Mouse (Mus musculus) kidney, postnatal 4 days (tissue): Measurements from ENCODE around the gene Arl3.

Experiments
- DNase-seq, 2 experiments: peaks; one replicate each; pipeline ENCODE4 v3.0.0; 2021; ENCODE audit warnings: mixed read lengths in 2 of 2

Gene Arl3

GRCm38 (mm10) chr19:46572951-46573937 is at the start of gene Arl3, which contains the start of gene Sfxn2:
TSS of gene Arl3 (minus strand) at chr19:46573198.
TSS of gene Sfxn2 (plus strand) at chr19:46573365.
- peak; percentile 95 to 98 for DNase-seq

- no peak for DNase-seq
Measured at GRCm38 (mm10) chr19:46622659-46623193, 49.7 kb upstream of the Arl3 start.

- no peak for DNase-seq
Measured at GRCm38 (mm10) chr19:46621236-46622183, 48.5 kb upstream of the Arl3 start.

GRCm38 (mm10) chr19:46620016-46620808 is 47.2 kb upstream of the Arl3 start:
- no peak for DNase-seq

GRCm38 (mm10) chr19:46619518-46619917 is 46.5 kb upstream of the Arl3 start:
- no peak for DNase-seq

- DNase-seq, result peak; percentile 32 to 50
Measured at GRCm38 (mm10) chr19:46619001-46619400, 46.0 kb upstream of the Arl3 start.

- no peak for DNase-seq
Measured at GRCm38 (mm10) chr19:46618322-46618721, 45.3 kb upstream of the Arl3 start.

- DNase-seq, result no peak
Measured at GRCm38 (mm10) chr19:46617361-46617760, 44.4 kb upstream of the Arl3 start.

GRCm38 (mm10) chr19:46616378-46616777 is 43.4 kb upstream of the Arl3 start:
- DNase-seq, result no peak

GRCm38 (mm10) chr19:46608158-46608557 is 35.2 kb upstream of the Arl3 start:
- no peak for DNase-seq

- peak; percentile 41 to 62 for DNase-seq
Measured at GRCm38 (mm10) chr19:46607424-46607823, 34.4 kb upstream of the Arl3 start.

GRCm38 (mm10) chr19:46606718-46607117 is 33.7 kb upstream of the Arl3 start:
- no peak for DNase-seq

GRCm38 (mm10) chr19:46602406-46602805 is 29.4 kb upstream of the Arl3 start:
- no peak for DNase-seq

GRCm38 (mm10) chr19:46601491-46601890 is 28.5 kb upstream of the Arl3 start:
- peak in 1 of 2 experiments; percentile 29 for DNase-seq

GRCm38 (mm10) chr19:46600371-46600770 is 27.4 kb upstream of the Arl3 start:
- DNase-seq, result no peak

GRCm38 (mm10) chr19:46599375-46600256 is 26.6 kb upstream of the Arl3 start:
- DNase-seq, result peak; percentile 37 to 49

GRCm38 (mm10) chr19:46598720-46599252 is 25.8 kb upstream of the Arl3 start, which contains the start of gene Wbp1l:
TSS of gene Wbp1l (plus strand) at chr19:46599084.
- DNase-seq, result peak; percentile 96 to 98

- DNase-seq, result no peak
Measured at GRCm38 (mm10) chr19:46598187-46598586, 25.2 kb upstream of the Arl3 start.

GRCm38 (mm10) chr19:46592751-46593439 is 19.9 kb upstream of the Arl3 start:
- DNase-seq, result no peak

GRCm38 (mm10) chr19:46591575-46591974 is 18.6 kb upstream of the Arl3 start:
- no peak for DNase-seq
